Mouse (Mus musculus): Measurements from ENCODE around the gene Aasdh.

Aasdh gene

GRCm38 (mm10) chr5:76837018-76837417, 68.3 kb downstream of the Aasdh start:
- DNase-seq = no peak

- no peak for DNase-seq
Measured at GRCm38 (mm10) chr5:76832529-76833210, 72.6 kb downstream of the Aasdh start.

- DNase-seq = no peak
Measured at GRCm38 (mm10) chr5:76828527-76829240, 76.6 kb downstream of the Aasdh start.
